Mouse (Mus musculus) small intestine, adult 2 months (tissue): Measurements from ENCODE around the gene Ncl. TPM values are rescaled to one million over a fixed set of nuclear protein-coding genes. Genes with fewer than 3 reads are reported as not detected.

ENCODE experiments used
- H3K27ac ChIP-seq: fragments of 200-500 bp; 2 replicates; pipeline ENCODE4 v1.5.1; 2012; ENCODE audit warnings: low read depth, low read length, control low read depth, inconsistent platforms; ENCODE audit not compliant: insufficient read depth
- H3K27me3 ChIP-seq: fragments of 200-500 bp; 2 replicates; pipeline ENCODE4 v1.6.1; 2012; ENCODE audit warnings: mild to moderate bottlenecking, moderate library complexity, low read length, inconsistent platforms; ENCODE audit not compliant: control insufficient read depth, insufficient read depth
- H3K36me3 ChIP-seq: fragments of 200-500 bp; 2 replicates; pipeline ENCODE4 v1.6.1; 2012; ENCODE audit warnings: mild to moderate bottlenecking, low read length, control low read depth, inconsistent platforms; ENCODE audit not compliant: control insufficient read depth, insufficient read depth
- H3K4me1 ChIP-seq: fragments of 200-500 bp; 2 replicates; pipeline ENCODE4 v1.6.1; 2012; ENCODE audit warnings: low read length, inconsistent platforms, mixed read lengths; ENCODE audit not compliant: control insufficient read depth, insufficient read depth, insufficient read length
- H3K4me3 ChIP-seq: fragments of 200-500 bp; 2 replicates; pipeline ENCODE4 v1.5.1; 2012; ENCODE audit warnings: low read depth, mild to moderate bottlenecking, control low read depth, inconsistent platforms, low read length, moderate library complexity
- CTCF ChIP-seq: fragments of 200-500 bp; IDR thresholded peaks from 2 replicates; pipeline ENCODE4 v1.5.1; 2012; ENCODE audit warnings: low read depth, mild to moderate bottlenecking, control low read depth, inconsistent platforms, low read length, moderate library complexity, mixed read lengths; ENCODE audit not compliant: insufficient replicate concordance, insufficient read length; ENCODE audit errors: extremely low read depth
- POLR2A ChIP-seq: fragments of 200-500 bp; IDR thresholded peaks from 2 replicates; pipeline ENCODE4 v1.6.1; 2012; ENCODE audit warnings: low read depth, mild to moderate bottlenecking, control low read depth, inconsistent platforms, low read length, moderate library complexity
- WGBS: fragments of 180-500 bp; shearing (Covaris S2); methylation state at CpG from one replicate; pipeline ENCODE4 v1.1.7; 2018; 5-methylcytosine and 5-hydroxymethylcytosine counted together
- polyA plus RNA-seq: library from polyadenylated mRNA; depleted of rRNA; stranded (reverse); fragments of >200 nt; gene quantifications from 2 replicates; pipeline ENCODE4 v1.2.3, GENCODE M21; 2012

The Ncl gene
- polyA plus RNA-seq, 1 experiment, result 6.1 TPM

DNA sequence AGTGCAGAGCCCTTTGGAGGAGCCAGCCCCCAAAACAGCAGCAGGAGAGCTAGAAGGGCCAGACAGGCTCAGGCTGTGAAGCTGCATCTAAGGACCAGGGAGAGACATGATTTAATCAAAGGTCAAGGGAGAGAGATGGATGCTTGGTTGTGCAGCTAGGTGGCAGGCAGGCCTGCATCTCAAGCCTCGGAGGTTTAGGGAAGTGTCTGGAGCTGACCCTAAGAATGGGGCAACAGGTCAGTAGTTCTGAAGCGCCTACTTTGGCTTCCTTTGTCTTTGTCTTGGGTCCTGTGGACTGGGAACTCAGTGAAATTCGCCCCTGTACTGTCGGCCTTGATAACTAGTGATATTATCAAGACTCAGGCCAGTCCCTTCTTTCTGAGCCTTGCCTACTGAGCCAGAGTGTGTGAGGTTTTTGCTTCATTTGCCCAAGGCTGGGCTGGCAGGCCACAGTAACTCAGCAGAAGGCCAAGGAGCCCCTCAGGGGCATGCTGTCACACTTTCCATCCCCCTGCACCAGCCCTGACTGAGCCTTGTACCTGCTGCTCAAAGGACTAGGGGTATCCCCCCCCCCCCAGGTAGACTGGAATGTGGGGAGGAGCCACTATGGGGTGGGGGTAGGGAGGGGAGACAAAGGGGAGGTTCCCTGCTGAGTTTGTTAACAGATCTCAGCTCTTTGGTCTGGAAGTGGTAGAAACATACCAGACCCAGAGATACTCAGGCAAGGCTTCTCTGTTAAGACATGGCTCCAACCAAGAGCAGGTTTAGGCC lies 51.1 kb downstream of the Ncl start:
- WGBS, result 80% methylated on average over 4 of the region's 4 CpGs
- TF ChIP-seq POLR2A (no peak), CTCF (peak; percentile 21; the same call in 1 of the 2 replicates)

DNA sequence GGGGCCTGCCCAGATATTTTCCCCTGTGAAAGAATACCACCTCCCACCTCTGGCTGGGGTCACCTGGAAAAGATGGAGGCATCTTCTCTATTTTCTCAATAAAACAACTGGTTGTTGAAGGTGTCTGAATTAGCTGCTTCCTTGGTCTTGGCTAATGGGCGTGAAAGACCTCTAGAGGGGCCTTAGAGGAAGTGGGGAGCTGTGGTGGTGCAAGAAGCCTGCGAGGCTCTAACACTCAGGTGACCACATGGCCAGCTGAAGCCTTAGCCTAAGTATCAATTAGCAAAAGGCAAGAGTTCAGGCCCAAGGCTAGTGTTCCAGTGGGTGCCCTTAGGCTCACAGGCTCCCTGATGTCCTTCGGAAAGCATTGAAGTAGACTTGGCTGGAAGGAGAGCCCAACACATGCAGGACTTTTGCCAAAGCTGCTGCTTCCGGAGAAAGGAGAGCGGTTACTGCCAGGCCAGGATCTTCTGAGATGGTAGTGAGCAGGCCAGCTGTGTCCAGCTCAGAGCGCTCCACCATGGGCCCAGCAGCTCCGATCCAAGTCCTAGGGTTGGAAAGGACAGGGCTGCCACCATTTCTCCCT lies 51.9 kb downstream of the Ncl start:
- no peak overlapping the region for H3K4me3 ChIP-seq
- H3K36me3 ChIP-seq, result 0 out of 2 replicates have a peak, but pooled peaks cover 7% of the 10 kb centered on the region
- no peak for TF ChIP-seq POLR2A
- no peak for TF ChIP-seq CTCF
- 88% methylated on average over 7 of the region's 7 CpGs for WGBS
- H3K4me1 ChIP-seq, result peaks cover 36% of the 10 kb centered on the region
- no peak overlapping the region for H3K27ac ChIP-seq
- peaks cover 7% of the 10 kb centered on the region; the same call in 1 of the 2 replicates for H3K27me3 ChIP-seq

More for the DNA sequence above, 51.1 kb downstream of the Ncl start:
- Histone ChIP-seq H3K27ac (no peak overlapping the region), H3K27me3 (peaks cover 7% of the 10 kb centered on the region; the same call in 1 of the 2 replicates), H3K36me3 (0 out of 2 replicates have a peak, but pooled peaks cover 7% of the 10 kb centered on the region), H3K4me3 (no peak overlapping the region), H3K4me1 (peaks cover 32% of the 10 kb centered on the region)

DNA sequence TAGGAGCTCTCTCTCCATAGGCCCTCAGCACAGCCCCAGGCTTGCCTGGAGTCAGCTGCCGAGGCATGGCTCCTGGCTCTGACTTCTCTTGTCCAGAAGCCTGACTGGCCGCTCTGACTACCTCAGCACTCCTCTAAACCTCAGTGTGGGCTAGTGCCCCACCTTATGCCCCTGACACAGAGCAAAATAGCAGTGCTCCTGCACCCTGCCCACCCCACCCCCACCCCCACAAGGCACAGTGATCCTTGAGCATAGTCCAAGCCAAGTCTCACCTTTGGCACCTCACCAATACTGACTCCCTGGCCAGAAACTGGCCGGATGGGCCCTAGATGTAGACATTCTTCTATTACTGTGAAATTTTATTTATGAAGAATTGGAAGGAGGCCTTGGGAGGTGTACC lies 52.5 kb downstream of the Ncl start:
- Histone ChIP-seq H3K27me3 (peaks cover 7% of the 10 kb centered on the region; the same call in 1 of the 2 replicates), H3K27ac (no peak overlapping the region), H3K4me1 (peaks cover 37% of the 10 kb centered on the region), H3K4me3 (no peak overlapping the region), H3K36me3 (0 out of 2 replicates have a peak, but pooled peaks cover 7% of the 10 kb centered on the region)
- TF ChIP-seq CTCF (no peak), POLR2A (no peak)
- WGBS, result 75% methylated on average over 3 of the region's 3 CpGs

DNA sequence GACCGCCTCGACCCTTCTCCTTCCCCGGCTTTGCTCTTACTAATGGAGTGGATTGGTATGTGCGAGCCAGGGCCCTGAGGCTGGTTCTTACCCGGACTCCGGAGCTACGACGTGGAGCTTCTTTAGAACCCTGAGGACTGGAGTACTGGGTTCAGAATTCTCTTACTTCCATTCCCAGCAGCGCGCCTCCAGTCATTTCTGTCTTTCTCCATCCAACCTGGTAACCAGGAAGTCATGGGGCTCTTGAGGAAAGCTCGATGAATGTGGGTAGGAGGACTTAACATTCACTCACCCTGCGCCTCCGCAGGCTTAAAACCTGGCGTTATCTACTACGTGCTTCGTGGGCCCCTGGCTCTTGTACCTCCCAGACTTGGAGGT lies 55.3 kb downstream of the Ncl start:
- TF ChIP-seq CTCF, result no peak
- WGBS, result 9% methylated on average over 16 of the region's 16 CpGs
- H3K36me3 ChIP-seq, result 0 out of 2 replicates have a peak, but pooled peaks cover 7% of the 10 kb centered on the region
- H3K27me3 ChIP-seq, result peaks cover 7% of the 10 kb centered on the region; the same call in 1 of the 2 replicates
- H3K4me3 ChIP-seq, result peak overlapping the region; percentile 93
- peaks cover 33% of the 10 kb centered on the region for H3K4me1 ChIP-seq
- H3K27ac ChIP-seq, result peak overlapping the region; percentile 21; the same call in 1 of the 2 replicates

DNA sequence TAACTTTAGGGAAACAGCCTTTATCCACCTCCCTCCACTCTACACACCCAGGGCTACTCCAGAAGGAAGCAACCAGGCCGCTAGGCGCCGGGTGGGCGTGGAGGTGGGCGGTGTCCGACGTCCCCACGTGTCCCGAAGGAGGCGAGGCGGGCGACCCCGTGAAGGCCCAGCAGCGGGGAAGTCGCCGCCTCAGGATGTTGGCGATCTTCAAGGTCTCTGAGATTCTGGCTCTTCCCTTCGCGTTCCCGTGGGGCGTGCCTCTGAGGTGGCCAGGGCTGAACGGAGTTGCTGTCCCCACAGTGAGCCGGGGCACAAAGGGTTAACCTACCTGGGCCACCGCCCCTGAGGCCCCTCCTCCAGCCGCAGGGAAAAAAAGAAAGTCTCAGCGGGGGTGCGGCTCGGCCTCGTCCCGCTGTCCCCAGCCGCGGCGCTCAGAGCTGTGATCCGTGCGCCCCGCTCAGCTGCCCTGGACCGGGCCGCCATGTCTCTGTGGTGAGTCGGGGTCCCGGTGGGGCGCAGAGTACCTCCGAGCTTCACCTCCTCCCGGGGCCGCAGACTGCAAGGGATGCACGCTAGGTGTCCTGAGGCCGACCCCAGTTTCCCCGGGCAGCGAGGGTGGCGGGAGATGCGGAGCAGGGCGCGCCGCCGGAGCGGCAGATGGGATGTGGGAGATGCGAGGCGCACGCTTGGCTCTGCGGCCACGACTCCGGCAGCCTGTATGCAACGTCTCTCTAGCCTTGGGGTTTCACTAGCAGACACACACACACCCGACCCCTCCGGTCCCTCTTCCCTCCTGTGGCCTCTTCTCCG lies 55.9 kb downstream of the Ncl start:
- Histone ChIP-seq H3K27ac (peak overlapping the region; percentile 21; the same call in 1 of the 2 replicates), H3K4me3 (peak overlapping the region; percentile 93), H3K4me1 (peaks cover 32% of the 10 kb centered on the region), H3K27me3 (peaks cover 7% of the 10 kb centered on the region; the same call in 1 of the 2 replicates), H3K36me3 (0 out of 2 replicates have a peak, but pooled peaks cover 7% of the 10 kb centered on the region)
- WGBS, result under 1% methylated on average over 65 of the region's 65 CpGs
- TF ChIP-seq CTCF (no peak), POLR2A (no peak)

DNA sequence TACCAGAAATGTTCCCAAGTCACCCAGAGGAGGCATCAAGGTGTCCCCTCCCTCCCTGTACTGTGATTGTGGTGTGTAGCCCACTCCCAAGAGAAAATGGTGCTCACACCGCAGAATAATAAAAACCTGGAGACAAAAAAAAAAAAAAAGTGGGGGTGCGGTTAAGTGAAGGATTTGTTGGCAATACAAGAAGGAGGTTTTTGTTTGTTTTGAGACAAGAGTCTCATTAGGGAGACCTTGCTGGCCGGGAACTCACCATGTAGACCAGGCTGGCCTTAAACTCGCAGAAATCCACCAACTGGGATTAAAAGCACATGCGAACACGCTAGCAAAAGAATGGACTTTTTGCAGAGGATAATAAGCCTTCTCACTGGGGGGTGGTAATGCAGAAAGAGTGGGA lies 56.7 kb downstream of the Ncl start, which contains the start of gene B3gnt7:
Gene B3gnt7, plus strand, starts transcription at position 301 of the 400 bp plus-strand sequence.
- Histone ChIP-seq H3K36me3 (0 out of 2 replicates have a peak, but pooled peaks cover 7% of the 10 kb centered on the region), H3K27ac (peak within 1 kb of the TSS; percentile 21; the same call in 1 of the 2 replicates), H3K4me3 (peak within 1 kb of the TSS; percentile 93), H3K4me1 (peaks cover 26% of the 10 kb centered on the region), H3K27me3 (peaks cover 7% of the 10 kb centered on the region; the same call in 1 of the 2 replicates)
- TF ChIP-seq POLR2A, result no peak
- TF ChIP-seq CTCF, result no peak
- 56% methylated on average over 6 of the region's 6 CpGs for WGBS
